Mouse (Mus musculus) R1 (cell line): ENCODE results near the gene H2-Ab1.
"Not testable (repeated sequence)": the region's sequence is repeated elsewhere in the genome, so short reads cannot be mapped to it uniquely, and the experiment has no call there.

Experiments
- DNase-seq: peaks from one replicate; pipeline ENCODE4 v3.0.0-alpha.2; 2018; ENCODE audit warnings: low read depth, low spot score

The H2-Ab1 gene

GRCm38 (mm10) chr17:34257594-34258375, at the start of gene H2-Ab1:
TSS of gene H2-Ab1 (plus strand) at chr17:34257689.
- DNase-seq: peak; percentile 40

GRCm38 (mm10) chr17:34207866-34208265, 49.6 kb upstream of the H2-Ab1 start:
- no peak for DNase-seq

GRCm38 (mm10) chr17:34208421-34208820, 49.1 kb upstream of the H2-Ab1 start:
- no peak for DNase-seq

GRCm38 (mm10) chr17:34209680-34210079, 47.8 kb upstream of the H2-Ab1 start:
- DNase-seq: peak; percentile 53

- no peak for DNase-seq
Observed at GRCm38 (mm10) chr17:34210599-34210998, 46.9 kb upstream of the H2-Ab1 start.

- no peak for DNase-seq
Observed at GRCm38 (mm10) chr17:34211746-34212365, 45.6 kb upstream of the H2-Ab1 start.

GRCm38 (mm10) chr17:34213936-34214335, 43.6 kb upstream of the H2-Ab1 start:
- no peak for DNase-seq

- DNase-seq: no peak
Observed at GRCm38 (mm10) chr17:34215176-34215575, 42.3 kb upstream of the H2-Ab1 start.

GRCm38 (mm10) chr17:34217216-34217928, 40.1 kb upstream of the H2-Ab1 start:
- no peak for DNase-seq

GRCm38 (mm10) chr17:34217986-34218385, 39.5 kb upstream of the H2-Ab1 start:
- DNase-seq: no peak

- no peak for DNase-seq
Observed at GRCm38 (mm10) chr17:34218675-34219074, 38.8 kb upstream of the H2-Ab1 start.

- DNase-seq: not testable (repeated sequence)
Observed at GRCm38 (mm10) chr17:34219096-34219495, 38.4 kb upstream of the H2-Ab1 start.

- DNase-seq: not testable (repeated sequence)
Observed at GRCm38 (mm10) chr17:34219801-34220200, 37.7 kb upstream of the H2-Ab1 start.

- not testable (repeated sequence) for DNase-seq
Observed at GRCm38 (mm10) chr17:34220401-34220800, 37.1 kb upstream of the H2-Ab1 start.

GRCm38 (mm10) chr17:34224816-34225215, 32.7 kb upstream of the H2-Ab1 start:
- no peak for DNase-seq

- DNase-seq: no peak
Observed at GRCm38 (mm10) chr17:34225426-34225825, 32.1 kb upstream of the H2-Ab1 start.

- DNase-seq: not testable (repeated sequence)
Observed at GRCm38 (mm10) chr17:34225911-34226310, 31.6 kb upstream of the H2-Ab1 start.

- not testable (repeated sequence) for DNase-seq
Observed at GRCm38 (mm10) chr17:34230971-34231370, 26.5 kb upstream of the H2-Ab1 start.

GRCm38 (mm10) chr17:34232021-34232420, 25.5 kb upstream of the H2-Ab1 start:
- not testable (repeated sequence) for DNase-seq

- peak; percentile 54 for DNase-seq
Observed at GRCm38 (mm10) chr17:34234926-34235325, 22.6 kb upstream of the H2-Ab1 start.

- no peak for DNase-seq
Observed at GRCm38 (mm10) chr17:34236691-34237090, 20.8 kb upstream of the H2-Ab1 start.

GRCm38 (mm10) chr17:34237741-34238140, 19.7 kb upstream of the H2-Ab1 start:
- DNase-seq: no peak
